Mouse (Mus musculus) midbrain, embryonic 16.5 days (tissue): ENCODE results near the gene Ppp2r3a. TPM values are rescaled to one million over a fixed set of nuclear protein-coding genes. Genes with fewer than 3 reads are reported as not detected.

Source experiments
- ATAC-seq: fragments of 200-750 bp; cut with Nextera tagmentation; 2 replicates; pipeline ENCODE4 v1.8.0; 2017; ENCODE audit warnings: moderate TSS enrichment
- H3K27ac ChIP-seq: fragments of 300-500 bp; sonication (generic); 2 replicates; pipeline ENCODE4 v1.5.1; 2014; ENCODE audit warnings: mild to moderate bottlenecking, low read length, mixed read lengths
- H3K27me3 ChIP-seq: fragments of 300-500 bp; sonication (generic); 2 replicates; pipeline ENCODE4 v1.6.1; 2014; ENCODE audit warnings: low read depth, low read length, mixed read lengths; ENCODE audit not compliant: control insufficient read depth, insufficient read depth
- H3K36me3 ChIP-seq: fragments of 300-500 bp; sonication (generic); 2 replicates; pipeline ENCODE4 v1.6.1; 2014; ENCODE audit warnings: mild to moderate bottlenecking, low read length, moderate library complexity, mixed read lengths; ENCODE audit not compliant: control insufficient read depth, insufficient read depth
- H3K4me1 ChIP-seq: fragments of 300-500 bp; sonication (generic); 2 replicates; pipeline ENCODE4 v1.6.1; 2014; ENCODE audit warnings: mild to moderate bottlenecking, low read length, mixed read lengths; ENCODE audit not compliant: control insufficient read depth, insufficient read depth
- H3K4me2 ChIP-seq: fragments of 300-500 bp; sonication (generic); 2 replicates; pipeline ENCODE4 v1.6.1; 2014; ENCODE audit warnings: mild to moderate bottlenecking, low read length, mixed read lengths
- H3K4me3 ChIP-seq: fragments of 300-500 bp; sonication (generic); 2 replicates; pipeline ENCODE4 v1.5.1; 2014; ENCODE audit warnings: low read depth, mild to moderate bottlenecking, low read length, moderate library complexity, mixed read lengths
- H3K9ac ChIP-seq: fragments of 300-500 bp; sonication (generic); 2 replicates; pipeline ENCODE4 v1.6.1; 2014; ENCODE audit warnings: low read depth, low read length, mixed read lengths
- H3K9me3 ChIP-seq: fragments of 300-500 bp; sonication (generic); replicated peaks from 2 replicates; pipeline ENCODE4 v1.6.1; 2014; ENCODE audit warnings: mild to moderate bottlenecking, low read length, mixed read lengths; ENCODE audit not compliant: control insufficient read depth, poor library complexity, severe bottlenecking
- WGBS: fragments of 180-500 bp; shearing (Covaris S2); extraction: QIAGEN DNeasy Blood & Tissue Kit; methylation state at CpG from one replicate; pipeline ENCODE4 v1.1.7; 2014; 5-methylcytosine and 5-hydroxymethylcytosine counted together
- polyA plus RNA-seq: library from polyadenylated mRNA; unstranded; fragments of >200 nt; fragmentation: Nextera tagmentation; extraction: Ambion mirVana; gene quantifications from 2 replicates; pipeline ENCODE4 v1.2.1, GENCODE M21; 2015

The Ppp2r3a gene
- polyA plus RNA-seq, 1 experiment from 2014 or later, result 22.8 TPM

DNA sequence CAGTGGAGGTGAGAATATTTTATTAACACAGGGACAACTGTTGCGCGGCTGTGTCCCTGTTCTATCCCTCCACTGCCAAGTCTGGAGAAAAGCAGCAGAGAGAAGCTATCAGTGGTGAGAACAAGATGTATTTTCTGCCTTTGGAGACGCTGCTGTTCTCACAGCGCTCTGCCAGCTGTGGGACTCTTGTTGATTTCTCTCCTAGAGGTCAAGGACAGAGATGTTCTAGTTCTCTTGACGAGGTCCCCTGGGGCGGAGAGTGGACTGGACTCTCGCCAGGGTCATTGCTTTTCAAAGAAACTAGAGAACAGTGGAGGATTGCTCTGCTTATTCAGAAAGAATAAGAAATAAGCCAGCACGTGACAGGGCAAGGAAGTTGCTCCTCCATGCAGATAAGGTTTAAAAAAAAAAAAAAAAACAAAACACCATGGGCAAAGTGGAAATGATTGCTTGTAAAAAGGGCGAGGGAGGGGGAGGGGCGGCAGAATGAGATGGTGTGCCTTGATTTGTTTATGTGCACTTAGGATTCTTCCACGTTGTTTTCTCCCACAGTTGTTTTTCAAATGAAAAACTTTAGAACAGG, 10.5 kb upstream of the Ppp2r3a start:
- Histone ChIP-seq H3K4me2 (no peak overlapping the region), H3K4me3 (no peak overlapping the region), H3K36me3 (no peaks in the 10 kb centered on the region), H3K27ac (peak overlapping the region; percentile 11; the same call in 1 of the 2 replicates), H3K4me1 (peaks cover 17% of the 10 kb centered on the region), H3K27me3 (no peaks in the 10 kb centered on the region), H3K9me3 (no peaks in the 10 kb centered on the region), H3K9ac (no peak overlapping the region)
- 51% methylated on average over 11 of the region's 11 CpGs for WGBS
- no peak for ATAC-seq

DNA sequence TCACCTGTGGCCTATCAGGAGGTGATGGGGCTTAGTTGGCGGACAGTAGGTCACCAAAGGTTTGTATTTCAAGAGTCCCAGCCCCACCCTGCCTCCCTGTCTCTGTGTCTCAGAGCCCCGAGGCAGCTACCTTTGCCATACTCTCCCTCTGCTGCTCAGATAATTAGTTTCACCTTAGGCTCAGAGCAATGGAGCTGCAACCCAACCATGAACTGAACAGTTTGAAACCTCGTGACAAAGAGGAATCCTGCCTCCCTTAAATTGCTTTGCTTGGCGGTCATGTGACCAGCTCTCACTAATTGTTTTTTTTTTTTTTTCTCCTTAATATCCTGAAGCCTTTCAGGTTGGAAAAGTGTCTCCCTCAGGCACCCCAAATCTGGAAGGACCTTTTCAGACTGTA, 9.8 kb upstream of the Ppp2r3a start:
- H3K4me3 ChIP-seq, result no peak overlapping the region
- 65% methylated on average over 4 of the region's 4 CpGs for WGBS
- H3K27me3 ChIP-seq, result no peaks in the 10 kb centered on the region
- H3K36me3 ChIP-seq, result no peaks in the 10 kb centered on the region
- peaks cover 17% of the 10 kb centered on the region for H3K4me1 ChIP-seq
- no peak overlapping the region for H3K4me2 ChIP-seq
- no peak overlapping the region for H3K27ac ChIP-seq
- H3K9me3 ChIP-seq, result no peaks in the 10 kb centered on the region
- H3K9ac ChIP-seq, result no peak overlapping the region
- no peak for ATAC-seq

- H3K27ac ChIP-seq, result no peak overlapping the region
- no peak overlapping the region for H3K9ac ChIP-seq
- no peaks in the 10 kb centered on the region for H3K27me3 ChIP-seq
- WGBS, result 58% methylated on average over 3 of the region's 3 CpGs
- no peak for ATAC-seq
- no peaks in the 10 kb centered on the region for H3K36me3 ChIP-seq
- H3K4me3 ChIP-seq, result no peak overlapping the region
- no peak overlapping the region for H3K4me2 ChIP-seq
- no peaks in the 10 kb centered on the region for H3K9me3 ChIP-seq
- peaks cover 20% of the 10 kb centered on the region for H3K4me1 ChIP-seq
These were observed 1.5 kb upstream of the Ppp2r3a start for GRCm38 (mm10) chr9:101253136-101253535.

DNA sequence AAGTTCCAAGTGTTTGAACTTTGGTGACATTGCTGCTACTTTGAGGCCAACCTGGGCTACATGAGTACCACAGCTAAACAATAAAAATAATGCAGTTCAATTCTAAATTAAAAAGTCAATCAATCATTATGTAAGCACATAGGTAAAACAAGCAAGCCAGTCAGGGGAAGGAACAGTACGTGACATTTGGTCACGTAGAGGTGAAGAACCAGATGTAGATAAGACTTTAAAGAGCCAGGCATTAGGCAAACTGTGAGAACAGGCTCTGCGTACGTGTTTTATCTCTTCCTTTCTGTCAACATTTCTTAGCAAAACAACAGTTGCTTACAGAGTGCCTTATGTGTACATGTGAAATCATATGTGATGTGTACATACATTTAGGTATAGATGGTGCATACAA, 946 bp upstream of the Ppp2r3a start:
- no peak overlapping the region for H3K9ac ChIP-seq
- H3K27me3 ChIP-seq, result no peaks in the 10 kb centered on the region
- WGBS, result 82% methylated on average over 4 of the region's 4 CpGs
- H3K4me1 ChIP-seq, result peaks cover 26% of the 10 kb centered on the region
- H3K27ac ChIP-seq, result no peak overlapping the region
- ATAC-seq, result no peak
- no peaks in the 10 kb centered on the region for H3K9me3 ChIP-seq
- no peak overlapping the region for H3K4me2 ChIP-seq
- H3K36me3 ChIP-seq, result no peaks in the 10 kb centered on the region
- H3K4me3 ChIP-seq, result no peak overlapping the region

DNA sequence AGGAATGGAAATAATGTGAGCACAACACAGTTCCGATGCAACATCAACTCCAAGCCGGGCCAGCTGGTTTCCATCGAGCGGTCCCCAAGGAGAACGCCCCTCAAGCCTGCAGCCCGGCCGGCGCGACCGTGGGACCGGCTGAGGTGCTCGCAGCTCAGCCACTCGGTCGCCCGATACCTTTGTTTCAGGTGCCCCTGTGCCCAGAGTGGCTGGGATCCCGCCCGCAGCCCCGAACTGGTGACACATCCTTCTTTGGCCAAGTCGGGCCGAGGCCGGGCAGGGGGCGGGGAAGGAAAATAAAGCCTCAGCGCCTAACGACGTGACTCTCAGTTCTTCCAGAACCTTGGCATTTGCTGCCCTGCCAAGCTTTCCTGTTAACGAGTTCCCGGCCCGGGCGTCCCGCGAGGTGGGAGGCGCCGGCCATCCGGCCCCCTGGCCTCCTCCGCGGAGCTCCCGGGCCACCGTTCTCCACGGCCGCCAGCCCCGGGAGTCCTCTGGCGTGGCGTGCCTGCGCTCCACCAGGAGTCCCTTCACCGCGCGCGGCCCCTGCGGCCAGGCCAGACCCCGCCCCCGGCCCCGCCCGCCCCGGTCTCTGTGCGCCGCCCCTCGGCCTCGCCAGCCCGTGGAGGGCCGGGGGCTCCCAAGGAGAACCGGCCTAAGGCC, 483 bp downstream of the Ppp2r3a start:
- peak overlapping the region; percentile 85 for H3K4me2 ChIP-seq
- WGBS, result under 1% methylated on average over 50 of the region's 61 CpGs
- peak; percentile 95 for ATAC-seq
- H3K36me3 ChIP-seq, result no peaks in the 10 kb centered on the region
- peak overlapping the region; percentile 95 for H3K9ac ChIP-seq
- peaks cover 27% of the 10 kb centered on the region for H3K4me1 ChIP-seq
- H3K4me3 ChIP-seq, result peak overlapping the region; percentile 87
- H3K27me3 ChIP-seq, result no peaks in the 10 kb centered on the region
- no peaks in the 10 kb centered on the region for H3K9me3 ChIP-seq
- peak overlapping the region; percentile 94 for H3K27ac ChIP-seq

DNA sequence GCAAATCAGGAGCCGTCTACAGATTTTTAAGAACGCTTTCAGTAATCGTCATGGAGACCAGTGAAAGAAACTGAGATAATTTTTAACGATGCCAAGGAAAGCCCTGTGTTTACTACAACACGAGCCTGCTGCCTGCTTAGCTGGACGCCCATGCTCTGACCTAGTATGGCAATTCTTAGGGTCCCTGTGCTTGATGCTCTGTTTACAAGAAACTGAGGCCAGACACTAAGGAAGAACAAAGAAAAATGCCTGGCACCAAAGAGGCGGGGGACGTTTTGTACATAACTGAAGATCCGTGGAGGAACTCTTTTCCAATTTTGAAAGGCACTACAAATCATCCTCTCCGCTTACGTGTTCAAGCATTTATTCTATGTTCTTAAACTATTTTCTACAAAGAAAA, 1.1 kb downstream of the Ppp2r3a start:
- H3K27ac ChIP-seq, result peak overlapping the region; percentile 94
- peak overlapping the region; percentile 95 for H3K9ac ChIP-seq
- H3K4me1 ChIP-seq, result peaks cover 27% of the 10 kb centered on the region
- H3K4me3 ChIP-seq, result peak overlapping the region; percentile 87
- 2% methylated on average over 11 of the region's 11 CpGs for WGBS
- H3K27me3 ChIP-seq, result no peaks in the 10 kb centered on the region
- H3K9me3 ChIP-seq, result no peaks in the 10 kb centered on the region
- ATAC-seq, result no peak
- peak overlapping the region; percentile 85 for H3K4me2 ChIP-seq
- no peaks in the 10 kb centered on the region for H3K36me3 ChIP-seq

DNA sequence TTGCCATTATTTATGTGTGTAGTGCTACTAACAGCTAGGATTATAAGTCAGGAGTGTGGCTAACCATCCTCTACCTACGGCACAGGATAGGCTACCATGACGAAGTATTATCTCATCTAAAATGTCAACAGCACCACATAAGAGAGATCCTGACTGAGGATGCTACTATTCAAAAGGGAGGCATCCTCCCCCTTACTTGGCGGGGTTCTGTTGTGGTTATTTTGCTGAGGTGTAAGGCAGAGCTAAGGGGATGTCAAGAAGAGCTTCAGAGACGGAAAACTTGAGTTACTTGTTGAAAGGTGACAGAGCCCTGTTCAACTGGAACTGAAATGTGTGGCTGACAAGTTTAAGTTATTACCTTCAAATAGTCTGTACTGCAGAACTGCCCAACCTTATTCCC, 2.0 kb downstream of the Ppp2r3a start:
- 66% methylated on average over 4 of the region's 4 CpGs for WGBS
- no peak overlapping the region for H3K9ac ChIP-seq
- no peak overlapping the region for H3K27ac ChIP-seq

GRCm38 (mm10) chr9:101247541-101247940, 4.1 kb downstream of the Ppp2r3a start:
- no peaks in the 10 kb centered on the region for H3K9me3 ChIP-seq
- H3K4me2 ChIP-seq, result no peak overlapping the region
- no peak overlapping the region for H3K4me3 ChIP-seq
- no peak overlapping the region for H3K9ac ChIP-seq
- WGBS, result 54% methylated on average over 7 of the region's 7 CpGs
- no peak for ATAC-seq
- H3K4me1 ChIP-seq, result peaks cover 27% of the 10 kb centered on the region
- no peak overlapping the region for H3K27ac ChIP-seq
- H3K27me3 ChIP-seq, result no peaks in the 10 kb centered on the region
- no peaks in the 10 kb centered on the region for H3K36me3 ChIP-seq

More for the DNA sequence above, 2.0 kb downstream of the Ppp2r3a start:
- ATAC-seq, result no peak
- Histone ChIP-seq H3K4me2 (peak overlapping the region; percentile 85), H3K27me3 (no peaks in the 10 kb centered on the region), H3K36me3 (no peaks in the 10 kb centered on the region), H3K9me3 (no peaks in the 10 kb centered on the region), H3K4me1 (peaks cover 27% of the 10 kb centered on the region), H3K4me3 (peak overlapping the region; percentile 87)

GRCm38 (mm10) chr9:101245493-101245892, 6.1 kb downstream of the Ppp2r3a start:
- H3K4me2 ChIP-seq, result no peak overlapping the region
- 95% methylated on average over 5 of the region's 5 CpGs for WGBS
- H3K4me1 ChIP-seq, result peaks cover 27% of the 10 kb centered on the region
- H3K9me3 ChIP-seq, result no peaks in the 10 kb centered on the region
- H3K27ac ChIP-seq, result no peak overlapping the region
- no peak overlapping the region for H3K4me3 ChIP-seq
- H3K27me3 ChIP-seq, result no peaks in the 10 kb centered on the region
- ATAC-seq, result no peak
- H3K36me3 ChIP-seq, result no peaks in the 10 kb centered on the region
- no peak overlapping the region for H3K9ac ChIP-seq
